Mouse (Mus musculus): Measurements from ENCODE around the gene Fads3. TPM values are rescaled to one million over a fixed set of nuclear protein-coding genes. Genes with fewer than 3 reads are reported as not detected.

The Fads3 gene
- total and polyA plus RNA-seq, 2 experiments from 2014 or later: 29.4 to 45.6 TPM

DNA sequence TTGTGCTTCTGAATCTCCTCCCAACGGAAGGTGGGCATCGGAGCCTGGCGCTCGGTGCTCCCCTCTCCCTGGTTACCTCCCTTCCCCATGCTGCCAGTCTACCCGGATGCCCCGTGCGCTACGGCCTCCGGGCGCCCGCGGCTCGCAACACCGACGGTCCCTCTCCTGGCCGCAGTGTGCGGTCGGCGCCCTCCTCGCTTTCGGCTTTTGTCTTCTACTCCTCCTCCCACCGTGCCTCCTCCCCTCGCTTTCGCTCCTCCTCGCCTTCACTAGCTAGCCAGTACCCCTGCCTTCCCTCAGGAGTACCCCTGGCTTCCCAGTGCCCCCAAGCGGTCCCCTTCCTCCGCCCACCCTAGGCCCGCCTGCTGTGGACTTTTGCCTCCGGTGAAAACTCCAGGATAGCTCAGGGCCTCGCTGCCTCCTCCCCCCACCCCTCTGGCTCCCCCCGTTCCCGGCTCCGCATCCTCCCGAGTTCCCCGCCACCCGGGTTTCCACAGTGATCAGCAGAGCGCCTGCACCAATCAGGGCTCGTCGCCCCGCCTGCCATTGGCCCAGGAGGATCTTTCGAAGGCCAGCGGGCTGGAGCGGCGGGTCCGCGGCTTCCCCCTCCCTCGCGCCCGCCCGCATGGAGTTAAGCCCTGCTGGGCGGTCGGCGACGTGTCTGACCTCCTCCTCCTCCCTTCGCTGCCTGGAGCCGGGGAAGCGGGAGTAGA, 60.1 kb downstream of the Fads3 start, which contains the start of gene Fads2:
TSS of gene Fads2 (minus strand) at position 406 of the 713 bp plus-strand sequence.
- no peaks in the 10 kb centered on the region for H3K27me3 ChIP-seq (ENCODE audit: insufficient read depth, low read length)
- peak within 1 kb of the TSS; percentile 89 for H3K27ac ChIP-seq (ENCODE audit: low read depth, low read length)
- ATAC-seq (peak; percentile 95), DNase-seq (peak; percentile 97)
- peak within 1 kb of the TSS; percentile 60 for H3K4me3 ChIP-seq (ENCODE audit: low read depth, low read length)
- H3K36me3 ChIP-seq (ENCODE audit: insufficient read depth): no peaks in the 10 kb centered on the region
- H3K4me2 ChIP-seq (ENCODE audit: low read depth): peak within 1 kb of the TSS; percentile 91
- 2% methylated on average over 55 of the region's 57 CpGs for WGBS
- peaks cover 35% of the 10 kb centered on the region for H3K4me1 ChIP-seq (ENCODE audit: insufficient read depth)
- H3K9ac ChIP-seq: peak within 1 kb of the TSS; percentile 76
- peak; percentile 47 for TF ChIP-seq CTCF (IDR thresholded peaks at IDR 0.05; ENCODE audit: low read depth)
- H3K9me3 ChIP-seq (ENCODE audit: low read length): no peaks in the 10 kb centered on the region

DNA sequence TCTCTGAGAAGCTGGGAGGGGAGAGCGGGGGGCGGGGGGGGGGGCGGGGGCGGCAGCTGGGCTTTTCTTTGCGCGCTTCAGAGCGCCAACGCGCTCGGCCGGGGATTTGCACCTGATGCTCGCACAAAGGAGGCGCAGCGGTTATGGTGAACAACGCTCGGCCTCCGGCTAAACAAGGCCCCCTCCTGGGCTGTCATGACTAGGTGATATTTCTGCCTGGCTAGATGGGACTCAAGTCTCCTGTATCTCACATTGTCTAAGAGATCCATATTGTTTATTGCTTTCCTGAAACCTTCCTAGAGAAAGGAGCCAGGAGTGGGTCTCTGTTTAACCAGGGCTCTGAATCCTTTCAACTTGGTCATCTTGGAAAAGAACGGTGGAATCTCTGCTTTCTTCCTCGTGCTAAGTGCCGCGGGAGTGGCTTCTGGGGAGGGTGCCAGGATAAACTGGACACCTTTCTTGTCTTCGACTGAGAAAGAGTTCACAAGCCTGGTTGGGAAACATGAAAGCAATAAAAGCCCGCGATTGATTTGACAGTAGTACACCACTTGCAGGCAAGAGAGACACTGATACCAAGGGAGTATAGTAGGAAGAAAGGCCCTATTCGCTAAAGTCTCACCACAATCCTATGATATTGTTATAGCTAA, 60.8 kb downstream of the Fads3 start:
- Histone ChIP-seq H3K27ac (ENCODE audit: low read depth, low read length) (peak overlapping the region; percentile 89), H3K4me3 (ENCODE audit: low read depth, low read length) (peak overlapping the region; percentile 60), H3K4me1 (ENCODE audit: insufficient read depth) (peaks cover 35% of the 10 kb centered on the region), H3K36me3 (ENCODE audit: insufficient read depth) (no peaks in the 10 kb centered on the region), H3K9ac (peak overlapping the region; percentile 76), H3K27me3 (ENCODE audit: insufficient read depth, low read length) (no peaks in the 10 kb centered on the region), H3K4me2 (ENCODE audit: low read depth) (peak overlapping the region; percentile 91), H3K9me3 (ENCODE audit: low read length) (no peaks in the 10 kb centered on the region)
- no peak for DNase-seq
- no peak for ATAC-seq
- 3% methylated on average over 22 of the region's 25 CpGs for WGBS
- 0 out of 2 replicates have a peak, but pooled peaks have one; percentile 6 for TF ChIP-seq CTCF (IDR thresholded peaks at IDR 0.05; ENCODE audit: low read depth)

DNA sequence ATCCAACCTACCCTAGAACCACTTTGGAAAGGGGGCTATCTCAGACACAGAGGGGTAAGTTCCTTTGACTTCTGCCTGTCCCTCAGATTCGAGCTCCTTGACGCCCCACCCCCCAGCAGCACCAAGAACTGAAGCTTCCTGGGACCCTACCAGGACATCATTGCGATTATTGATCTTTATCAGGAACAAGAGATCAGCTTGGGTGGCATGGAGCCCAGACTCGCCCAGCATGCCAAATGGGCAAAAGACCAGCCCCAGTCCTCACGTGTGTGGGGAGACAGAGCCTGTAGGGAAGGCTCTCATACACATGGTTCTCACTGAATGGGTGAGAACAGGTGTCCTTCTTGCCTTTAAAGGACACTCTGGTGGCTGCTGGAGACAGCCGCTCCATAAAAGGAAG, 62.9 kb downstream of the Fads3 start:
- Histone ChIP-seq H3K4me3 (ENCODE audit: low read depth, low read length) (no peak overlapping the region), H3K9ac (no peak overlapping the region), H3K9me3 (ENCODE audit: low read length) (no peaks in the 10 kb centered on the region), H3K4me2 (ENCODE audit: low read depth) (no peak overlapping the region), H3K27ac (ENCODE audit: low read depth, low read length) (no peak overlapping the region), H3K36me3 (ENCODE audit: insufficient read depth) (no peaks in the 10 kb centered on the region), H3K27me3 (ENCODE audit: insufficient read depth, low read length) (no peaks in the 10 kb centered on the region), H3K4me1 (ENCODE audit: insufficient read depth) (peaks cover 16% of the 10 kb centered on the region; the same call in 1 of the 2 replicates)
- WGBS: 72% methylated on average over 6 of the region's 6 CpGs
- no peak for ATAC-seq
- no peak for DNase-seq
- no peak for TF ChIP-seq CTCF (IDR thresholded peaks at IDR 0.05; ENCODE audit: low read depth)

DNA sequence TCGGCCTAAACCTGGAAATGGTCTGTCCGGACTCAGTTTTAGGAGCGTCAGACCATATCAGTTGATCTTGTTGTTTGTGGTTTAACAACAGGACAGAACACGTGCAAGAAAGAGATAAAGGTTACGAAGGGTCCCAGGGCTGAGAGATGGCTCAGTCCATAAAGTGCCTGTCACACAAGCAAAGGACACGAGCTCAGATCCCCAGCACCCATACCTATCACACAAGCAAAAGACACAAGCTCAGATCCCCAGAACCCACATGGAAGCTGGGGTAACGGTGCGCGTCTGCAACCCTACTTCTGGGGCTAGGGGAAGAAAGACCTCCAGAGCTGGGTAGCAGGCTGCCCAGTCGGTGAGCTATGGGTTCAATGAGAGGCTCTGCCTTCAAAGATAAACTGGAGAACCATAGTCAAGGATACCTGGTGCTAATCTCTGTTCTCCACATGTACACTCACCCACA, 63.7 kb downstream of the Fads3 start:
- no peaks in the 10 kb centered on the region for H3K9me3 ChIP-seq (ENCODE audit: low read length)
- 89% methylated on average over 10 of the region's 10 CpGs for WGBS
- peaks cover 10% of the 10 kb centered on the region; the same call in 1 of the 2 replicates for H3K4me1 ChIP-seq (ENCODE audit: insufficient read depth)
- no peak overlapping the region for H3K4me3 ChIP-seq (ENCODE audit: low read depth, low read length)
- DNase-seq (no peak), ATAC-seq (no peak)
- no peak overlapping the region for H3K9ac ChIP-seq
- no peak overlapping the region for H3K4me2 ChIP-seq (ENCODE audit: low read depth)
- H3K27me3 ChIP-seq (ENCODE audit: insufficient read depth, low read length): no peaks in the 10 kb centered on the region
- TF ChIP-seq CTCF (IDR thresholded peaks at IDR 0.05; ENCODE audit: low read depth): no peak
- H3K36me3 ChIP-seq (ENCODE audit: insufficient read depth): no peaks in the 10 kb centered on the region
- no peak overlapping the region for H3K27ac ChIP-seq (ENCODE audit: low read depth, low read length)

DNA sequence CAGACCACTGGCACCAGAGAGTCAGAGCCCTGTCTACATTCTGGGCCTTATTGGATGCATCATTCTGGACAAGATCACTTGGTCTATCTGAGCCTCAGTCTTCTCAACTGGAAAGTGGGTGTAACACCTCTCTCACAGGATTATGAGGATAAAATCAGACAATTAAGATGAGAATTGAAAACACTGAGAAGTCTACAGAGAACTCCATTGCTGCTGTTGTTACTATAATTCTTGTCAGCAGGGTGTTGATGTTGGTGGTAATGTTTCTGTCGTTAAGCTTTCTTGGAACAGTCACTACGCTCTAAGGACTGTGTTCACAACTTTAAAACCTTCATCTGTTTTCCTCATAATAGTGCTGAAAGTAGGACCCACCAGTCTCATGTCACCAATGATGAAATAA, 65.3 kb downstream of the Fads3 start:
- Histone ChIP-seq H3K4me1 (ENCODE audit: insufficient read depth) (0 out of 2 replicates have a peak, but pooled peaks cover 8% of the 10 kb centered on the region), H3K27me3 (ENCODE audit: insufficient read depth, low read length) (no peaks in the 10 kb centered on the region), H3K4me3 (ENCODE audit: low read depth, low read length) (no peak overlapping the region), H3K27ac (ENCODE audit: low read depth, low read length) (no peak overlapping the region), H3K36me3 (ENCODE audit: insufficient read depth) (no peaks in the 10 kb centered on the region), H3K9ac (no peak overlapping the region), H3K4me2 (ENCODE audit: low read depth) (no peak overlapping the region), H3K9me3 (ENCODE audit: low read length) (no peaks in the 10 kb centered on the region)
- 82% methylated on average over 2 of the region's 2 CpGs for WGBS
- no peak for TF ChIP-seq CTCF (IDR thresholded peaks at IDR 0.05; ENCODE audit: low read depth)
- DNase-seq: no peak
- ATAC-seq: no peak

DNA sequence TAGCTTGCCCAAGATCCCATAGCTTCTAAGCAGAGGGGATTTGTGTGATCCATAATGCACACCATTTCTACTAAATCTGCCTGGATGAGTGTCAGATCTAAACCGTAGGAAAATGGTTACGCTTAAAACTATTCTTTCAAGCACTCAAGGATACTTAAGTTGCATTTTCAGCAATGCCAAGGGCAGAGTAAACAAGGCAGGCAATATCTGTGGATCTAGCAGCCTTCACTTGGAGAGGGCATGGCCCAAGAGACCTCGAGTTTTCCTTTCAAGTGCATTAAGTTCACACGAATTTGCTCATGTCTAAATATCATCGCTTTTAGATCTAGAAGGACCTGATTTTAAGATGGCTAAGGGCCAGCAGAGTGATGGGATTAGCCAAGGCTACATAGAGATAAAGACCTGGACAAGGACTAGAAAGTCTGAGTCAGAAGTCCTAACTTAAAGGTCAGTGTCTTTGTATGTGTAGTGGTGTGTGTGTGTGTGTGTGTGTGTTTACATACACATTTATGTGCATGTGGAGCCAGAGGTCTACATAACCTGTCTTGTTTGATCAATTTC, 65.8 kb downstream of the Fads3 start:
- H3K27ac ChIP-seq (ENCODE audit: low read depth, low read length): no peak overlapping the region
- H3K36me3 ChIP-seq (ENCODE audit: insufficient read depth): no peaks in the 10 kb centered on the region
- DNase-seq: no peak
- no peak overlapping the region for H3K9ac ChIP-seq
- TF ChIP-seq CTCF (IDR thresholded peaks at IDR 0.05; ENCODE audit: low read depth): no peak
- H3K9me3 ChIP-seq (ENCODE audit: low read length): no peaks in the 10 kb centered on the region
- WGBS: 87% methylated on average over 5 of the region's 5 CpGs
- no peak overlapping the region for H3K4me2 ChIP-seq (ENCODE audit: low read depth)
- H3K4me1 ChIP-seq (ENCODE audit: insufficient read depth): 0 out of 2 replicates have a peak, but pooled peaks cover 7% of the 10 kb centered on the region
- H3K4me3 ChIP-seq (ENCODE audit: low read depth, low read length): no peak overlapping the region
- no peak for ATAC-seq
- H3K27me3 ChIP-seq (ENCODE audit: insufficient read depth, low read length): no peaks in the 10 kb centered on the region

DNA sequence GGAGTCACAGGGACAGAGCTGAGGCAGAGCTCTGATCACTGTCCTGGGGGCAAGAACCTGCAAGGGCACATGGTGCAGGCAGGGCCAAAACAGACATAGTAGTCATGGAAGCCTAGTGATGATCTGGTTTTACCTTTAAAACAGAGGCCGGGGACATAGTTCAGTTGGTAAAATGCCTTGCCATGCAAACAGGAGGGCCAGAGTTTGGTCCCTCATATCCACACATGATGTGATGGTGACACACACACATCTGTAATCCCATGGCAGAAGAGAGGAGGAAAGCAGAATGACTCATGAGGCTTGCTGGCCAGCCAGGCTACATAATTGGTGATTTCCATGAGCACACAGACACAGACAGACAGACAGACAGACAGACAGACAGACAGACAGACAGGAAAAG, 66.8 kb downstream of the Fads3 start:
- WGBS: 93% methylated on average over 1 of the region's 1 CpGs
- Histone ChIP-seq H3K9ac (no peak overlapping the region), H3K36me3 (ENCODE audit: insufficient read depth) (no peaks in the 10 kb centered on the region), H3K4me3 (ENCODE audit: low read depth, low read length) (no peak overlapping the region), H3K4me1 (ENCODE audit: insufficient read depth) (no peaks in the 10 kb centered on the region), H3K27me3 (ENCODE audit: insufficient read depth, low read length) (no peaks in the 10 kb centered on the region), H3K27ac (ENCODE audit: low read depth, low read length) (no peak overlapping the region), H3K9me3 (ENCODE audit: low read length) (no peaks in the 10 kb centered on the region), H3K4me2 (ENCODE audit: low read depth) (no peak overlapping the region)
- DNase-seq (no peak), ATAC-seq (no peak)
- TF ChIP-seq CTCF (IDR thresholded peaks at IDR 0.05; ENCODE audit: low read depth): no peak

All from forebrain, postnatal 0 days (tissue).